Mouse (Mus musculus): ENCODE data around the gene Pdyn.

- TF ChIP-seq POLR2A (IDR thresholded peaks at IDR 0.05; ENCODE audit: extremely low read depth, insufficient read depth, low read length) (no peak), CTCF (IDR thresholded peaks at IDR 0.05; ENCODE audit: low read depth, low read length) (no peak)
Observed at GRCm38 (mm10) chr2:129654233-129654950, 45.3 kb downstream of the Pdyn start.

Measured in liver, adult 2 months (tissue).